19 mouse cellular contexts compared by ENCODE assay signal in the genomic region with DNA sequence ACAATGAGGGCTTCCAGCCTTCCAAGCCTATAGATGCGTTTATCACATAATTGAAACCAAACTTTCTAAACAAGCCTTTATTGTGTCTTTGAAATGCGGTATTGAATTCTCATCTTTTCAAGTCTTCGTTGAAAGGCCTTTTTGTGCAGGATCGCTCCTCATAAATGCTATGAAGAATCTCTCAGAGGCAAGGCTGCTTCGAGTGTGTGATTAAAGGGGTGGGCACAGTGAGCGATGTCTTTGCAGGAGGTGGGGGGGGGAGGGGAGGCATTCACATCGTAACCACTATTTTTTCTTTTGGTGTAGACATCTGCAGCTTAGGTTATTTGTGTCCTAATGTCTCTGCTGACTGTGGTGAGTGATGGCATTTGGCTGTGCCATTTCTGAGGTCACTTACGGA.
"Had no signal": no experiment of that assay in that cellular context is flagged by ENCODE, and none has a peak within 500 bp of the region (broad histone marks: within the 10 kb centered on the region; RNA-seq: fewer than 3 reads in every experiment).

No protein-coding gene starts in this region.

- ATAC-seq: midbrain, embryonic 13.5 days; midbrain, embryonic 16.5 days had no signal

- H3K27me3 ChIP-seq: kidney, embryonic 15.5 days; liver, embryonic 13.5 days; midbrain, embryonic 13.5 days; neural tube, embryonic 13.5 days had no signal

- H3K4me1 ChIP-seq: kidney, embryonic 15.5 days; liver, embryonic 13.5 days; neural tube, embryonic 13.5 days had no signal

- H3K9ac ChIP-seq: kidney, embryonic 15.5 days; liver, embryonic 13.5 days; midbrain, embryonic 13.5 days; neural tube, embryonic 13.5 days had no signal

- H3K4me3 ChIP-seq: kidney, embryonic 15.5 days; left cerebral cortex, adult 2 months; liver, embryonic 13.5 days; midbrain, embryonic 13.5 days; myocyte; neural tube, embryonic 13.5 days had no signal

- DNase-seq: kidney, adult 8-10 months; kidney, postnatal 10 days; kidney, postnatal 36 days; layer of hippocampus, postnatal 36 days; liver, embryonic 13.5 days; lung, adult 2 months; lung, postnatal 14 days; lung, postnatal 4 days; right cerebral cortex, postnatal 4 days; thymus, adult 2 months; thymus, postnatal 14 days; thymus, postnatal 4 days had no signal

- H3K4me2 ChIP-seq: kidney, embryonic 15.5 days; liver, embryonic 13.5 days; midbrain, embryonic 13.5 days; neural tube, embryonic 13.5 days had no signal

- H3K9me3 ChIP-seq: kidney, embryonic 15.5 days; liver, embryonic 13.5 days; midbrain, embryonic 13.5 days; neural tube, embryonic 13.5 days had no signal

- H3K27ac ChIP-seq: kidney, embryonic 15.5 days; left cerebral cortex, adult 2 months; liver, embryonic 13.5 days; midbrain, embryonic 13.5 days; neural tube, embryonic 13.5 days; stomach, postnatal 0 days had no signal
